Mouse (Mus musculus): ENCODE measurements around the gene Otogl.

Gene Otogl

GRCm38 (mm10) chr10:107906453-107906852 lies 5.5 kb downstream of the Otogl start:
- no peak for DNase-seq (ENCODE audit: low spot score)

DNA sequence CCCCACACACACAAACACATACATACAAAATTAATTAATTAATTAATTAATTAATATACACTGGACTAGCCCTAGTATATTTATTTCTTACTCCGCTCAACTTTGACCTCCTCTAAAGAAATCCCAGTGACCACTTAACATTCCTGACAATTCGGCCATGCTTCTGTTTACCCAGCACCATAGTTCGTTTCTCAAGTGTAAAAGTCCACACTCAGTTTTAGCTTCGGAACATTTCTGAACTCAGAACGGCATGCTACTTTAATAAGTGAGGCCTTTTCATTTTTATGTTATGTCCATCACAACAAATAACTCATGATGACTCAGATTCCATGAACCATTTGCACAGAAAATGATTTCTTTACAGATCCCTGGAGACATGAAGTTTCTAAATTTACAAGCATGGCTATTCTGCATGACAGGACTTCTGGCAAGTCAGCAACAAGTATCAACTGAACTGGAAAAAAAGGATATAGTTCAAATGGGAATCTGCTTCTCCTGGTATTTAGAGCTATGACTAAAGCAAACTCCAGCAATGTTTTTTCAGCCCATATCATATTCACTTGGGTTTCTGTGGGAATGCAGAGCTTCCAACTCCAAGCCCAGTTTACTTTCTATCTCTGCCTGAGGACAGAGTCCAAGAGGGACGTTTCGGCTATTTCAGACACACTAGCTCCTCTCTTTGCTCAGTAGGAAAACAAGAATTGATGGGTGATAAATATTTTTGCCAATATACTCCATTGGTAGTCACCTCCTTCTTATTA lies 6.5 kb downstream of the Otogl start:
- no peak for DNase-seq (ENCODE audit: low spot score)

DNA sequence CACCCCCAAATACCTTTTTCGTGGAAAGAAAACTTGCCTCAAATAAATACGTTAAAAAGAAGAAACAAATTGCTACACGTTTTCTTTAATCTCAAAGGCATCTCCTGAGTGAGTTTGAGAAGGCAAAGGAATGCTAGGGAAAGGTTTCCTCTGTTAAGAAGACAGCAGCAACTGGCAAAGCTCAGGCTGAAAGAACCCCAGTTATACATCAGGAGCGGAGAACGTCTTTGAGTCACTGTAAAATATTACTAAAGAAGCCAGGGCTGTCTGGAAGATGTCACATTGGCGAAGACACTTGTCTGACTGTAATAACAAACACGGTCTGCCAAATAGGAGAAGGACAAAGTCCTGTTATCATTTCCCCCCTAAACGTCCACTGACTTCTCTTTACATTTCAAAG lies 10.0 kb downstream of the Otogl start:
- no peak for DNase-seq (ENCODE audit: low spot score)

DNA sequence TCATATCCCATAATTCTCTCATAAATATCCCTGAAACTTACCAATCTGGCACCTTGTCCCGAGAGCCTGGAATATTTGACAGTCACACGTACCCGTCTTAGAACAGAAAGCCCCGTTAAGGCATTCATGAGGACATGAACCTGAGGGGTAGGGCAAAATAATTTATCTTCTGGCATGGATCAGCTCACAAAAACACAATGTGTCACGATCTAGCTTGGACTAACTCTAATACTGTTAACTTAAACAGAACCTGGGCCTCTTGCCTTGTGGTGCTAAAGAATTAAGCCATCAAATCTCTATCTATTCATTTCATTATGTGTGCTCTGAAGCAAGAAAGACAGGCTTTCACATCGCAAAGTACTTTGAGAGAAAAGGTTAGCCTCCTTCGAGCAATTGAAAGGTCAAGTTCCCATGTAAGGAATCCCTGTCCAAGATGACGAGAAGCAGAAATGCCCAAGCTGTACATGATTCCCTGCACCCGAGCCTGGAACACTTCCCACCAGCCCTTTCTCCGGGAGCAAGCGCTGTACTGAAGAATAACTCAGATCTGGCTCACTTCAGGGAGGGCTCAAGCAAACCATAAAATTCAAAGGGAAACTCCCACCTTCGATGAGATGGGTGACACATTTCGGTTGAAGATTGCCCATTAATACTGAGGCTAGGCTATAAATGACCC lies 10.6 kb downstream of the Otogl start:
- DNase-seq (ENCODE audit: low spot score): peak; percentile 42

DNA sequence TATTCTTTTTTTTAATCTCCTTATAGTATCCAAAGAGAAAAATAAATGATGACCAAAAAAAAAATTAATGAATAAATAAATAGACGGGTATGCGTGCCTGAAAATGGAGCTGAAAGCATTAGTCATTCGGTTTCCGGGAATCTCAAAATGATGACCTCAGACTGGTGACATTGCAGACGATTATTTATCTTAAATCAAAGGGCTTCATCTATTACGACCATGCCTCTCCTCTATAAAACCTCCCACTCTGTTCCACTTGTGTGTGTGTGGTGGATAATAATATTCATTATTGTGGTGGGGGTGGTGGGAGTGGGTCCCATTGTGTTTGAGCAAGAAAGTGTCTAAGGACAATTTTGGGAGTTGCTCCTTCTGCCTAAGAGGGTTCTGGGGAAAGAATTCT lies 12.0 kb downstream of the Otogl start:
- no peak for DNase-seq (ENCODE audit: low spot score)

GRCm38 (mm10) chr10:107896158-107896557 lies 15.8 kb downstream of the Otogl start:
- DNase-seq (ENCODE audit: low spot score): no peak

DNA sequence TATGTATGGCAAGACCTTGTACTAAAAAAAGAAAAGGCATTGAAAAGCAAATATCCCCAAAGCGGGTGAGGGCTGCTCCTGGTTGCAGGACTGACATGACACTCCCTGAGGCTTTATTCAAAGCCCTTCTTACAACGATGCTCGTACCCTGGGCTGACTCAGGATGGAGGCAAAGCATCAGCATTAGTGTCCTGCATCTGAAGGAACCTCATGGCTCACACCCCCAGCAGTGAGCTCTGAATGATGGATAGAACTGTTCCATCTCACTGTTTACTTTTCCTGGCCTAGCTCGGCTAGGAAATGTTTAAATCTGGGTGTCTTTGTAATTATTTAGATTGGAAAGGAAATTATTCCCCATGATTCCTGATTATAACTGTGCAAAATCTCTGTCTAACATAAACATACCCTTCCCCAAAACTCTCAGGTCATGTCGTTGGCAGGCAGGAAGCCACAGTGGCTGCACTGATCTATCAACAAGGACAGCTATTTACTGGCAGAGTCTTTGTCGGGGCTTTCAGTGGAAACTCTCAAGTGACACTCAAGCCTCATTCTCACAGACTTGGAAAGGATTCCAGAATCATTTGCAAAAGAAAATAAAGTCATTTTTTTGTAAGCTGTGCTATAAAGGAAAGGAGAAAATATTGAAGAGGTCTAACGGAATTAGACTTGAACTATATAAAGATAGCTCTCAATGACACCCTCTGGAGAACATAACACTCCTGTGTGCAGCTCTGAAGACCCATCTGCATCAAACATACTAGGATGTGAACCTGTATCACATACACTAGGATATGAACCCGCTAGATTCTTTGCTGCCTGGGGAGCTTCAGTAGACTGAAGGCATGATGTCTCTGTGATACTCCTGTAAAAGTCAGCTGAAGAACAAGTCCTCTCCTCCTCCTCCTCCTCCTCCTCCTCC lies 17.0 kb downstream of the Otogl start:
- DNase-seq (ENCODE audit: low spot score): no peak

DNA sequence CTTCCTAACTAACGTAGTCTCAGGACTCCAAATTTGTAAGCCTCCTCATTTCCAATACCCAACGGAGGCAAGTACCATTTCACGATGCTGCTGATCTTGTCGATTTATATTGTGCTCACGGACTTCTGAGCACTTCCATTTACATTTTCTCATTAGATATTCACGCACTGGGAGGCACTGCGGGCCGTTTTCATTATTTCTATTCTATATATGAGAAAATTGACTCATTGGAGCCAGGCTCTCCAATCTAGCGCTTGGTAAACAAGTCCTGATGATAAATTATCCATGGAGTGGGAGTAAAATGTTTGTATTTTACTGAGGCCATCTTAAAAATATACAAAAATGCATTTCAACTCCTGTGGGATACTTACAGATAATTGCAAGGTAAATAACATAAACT lies 21.5 kb downstream of the Otogl start:
- DNase-seq (ENCODE audit: low spot score): no peak

DNA sequence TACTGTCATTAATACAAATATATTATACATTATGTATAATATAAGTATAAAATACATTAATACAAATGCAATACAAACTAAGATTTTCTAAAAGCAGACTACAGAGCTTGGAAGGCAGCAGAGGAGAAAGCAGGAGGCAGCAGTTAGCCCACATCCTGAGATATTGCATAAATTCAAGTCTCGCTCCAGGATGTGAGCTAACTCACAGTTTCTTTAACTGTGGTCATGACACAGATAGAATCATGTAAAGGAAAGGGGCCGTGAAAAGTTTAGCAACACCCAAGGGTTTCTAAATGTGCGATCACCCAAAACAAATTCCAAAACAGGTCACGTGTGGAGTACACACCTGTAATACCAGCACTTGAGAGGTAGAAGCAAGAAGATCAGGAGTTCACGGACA lies 39.4 kb downstream of the Otogl start:
- DNase-seq (ENCODE audit: low spot score): no peak

GRCm38 (mm10) chr10:107872109-107872508 lies 39.8 kb downstream of the Otogl start:
- DNase-seq (ENCODE audit: low spot score): no peak

GRCm38 (mm10) chr10:107870540-107870939 lies 41.4 kb downstream of the Otogl start:
- no peak for DNase-seq (ENCODE audit: low spot score)

DNA sequence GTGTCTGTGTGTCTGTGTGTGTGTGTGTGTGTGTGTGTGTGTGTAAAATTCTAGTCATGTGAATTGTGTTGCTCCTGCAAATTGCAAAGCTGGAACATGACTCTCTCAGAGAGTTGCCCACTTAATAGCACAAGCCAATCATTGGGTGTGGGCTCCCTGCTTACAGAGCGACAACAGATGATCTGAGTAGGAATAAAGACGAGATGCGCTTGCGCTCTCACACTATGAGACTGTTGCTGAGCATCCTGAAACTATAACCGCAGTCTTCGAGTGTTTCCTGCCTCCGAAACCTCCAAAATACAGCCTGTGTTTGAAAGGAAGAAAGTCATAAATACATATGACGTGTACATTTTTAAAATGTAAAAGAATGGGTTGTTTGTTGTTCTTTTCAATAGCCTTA lies 43.0 kb downstream of the Otogl start:
- DNase-seq (ENCODE audit: low spot score): no peak

GRCm38 (mm10) chr10:107867414-107867813 lies 44.5 kb downstream of the Otogl start:
- peak; percentile 24 for DNase-seq (ENCODE audit: low spot score)

- no peak for DNase-seq (ENCODE audit: low spot score)
Observed at GRCm38 (mm10) chr10:107860235-107860917, 51.6 kb downstream of the Otogl start.

- DNase-seq (ENCODE audit: low spot score): no peak
Observed at GRCm38 (mm10) chr10:107859220-107859619, 52.7 kb downstream of the Otogl start.

GRCm38 (mm10) chr10:107858684-107859083 lies 53.2 kb downstream of the Otogl start:
- DNase-seq (ENCODE audit: low spot score): peak; percentile 27

DNA sequence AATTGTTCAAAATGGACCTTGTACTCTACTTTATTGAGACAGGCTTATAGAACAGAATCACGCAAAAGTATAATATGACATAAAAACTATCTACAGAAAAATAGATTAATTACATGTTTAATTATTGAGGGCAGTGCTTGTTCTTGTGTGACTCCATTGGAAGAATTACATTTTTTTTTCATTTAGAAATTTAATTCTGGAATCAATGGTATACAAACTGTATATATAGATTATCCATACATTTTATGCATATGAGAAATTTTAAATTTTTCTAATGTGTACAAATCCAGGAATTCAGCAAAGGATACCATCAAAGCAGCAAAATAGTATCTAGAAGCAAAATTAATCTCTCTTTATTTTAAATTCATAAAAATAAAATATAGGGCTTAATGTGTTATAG lies 67.0 kb downstream of the Otogl start:
- DNase-seq (ENCODE audit: low spot score): no peak

GRCm38 (mm10) chr10:107834452-107835239 lies 77.3 kb downstream of the Otogl start:
- DNase-seq (ENCODE audit: low spot score): no peak

DNA sequence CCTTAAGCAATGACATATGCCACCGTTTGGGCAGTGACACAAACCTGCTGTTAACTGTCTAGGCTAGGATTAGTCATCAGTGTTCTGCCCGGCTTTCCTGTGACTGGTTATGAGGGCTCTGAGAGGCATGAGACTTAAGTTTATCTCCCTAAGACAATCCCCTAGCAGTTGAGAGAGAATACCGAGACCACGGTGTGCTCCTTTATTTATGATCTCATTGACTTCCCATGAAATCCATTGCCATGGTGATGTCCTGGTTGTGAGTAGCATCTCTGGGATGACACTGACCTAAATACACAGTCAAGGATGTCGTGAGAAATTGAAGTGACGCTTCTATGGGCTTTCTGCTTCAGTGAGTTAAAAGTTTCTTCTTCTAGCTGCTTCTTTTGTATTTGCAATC lies 82.8 kb downstream of the Otogl start:
- no peak for DNase-seq (ENCODE audit: low spot score)

GRCm38 (mm10) chr10:107813814-107814483 lies 98.0 kb downstream of the Otogl start:
- DNase-seq (ENCODE audit: low spot score): no peak

Data from urinary bladder, postnatal 14 days (tissue).